Mouse (Mus musculus) hindbrain, embryonic 11.5 days (tissue): ENCODE results near the gene Alox15. TPM values are rescaled to one million over a fixed set of nuclear protein-coding genes. Genes with fewer than 3 reads are reported as not detected.
A peak's percentile ranks its signal among the peaks of the same experiment; 100 is the strongest.
"Not testable (repeated sequence)": the region's sequence is repeated elsewhere in the genome, so short reads cannot be mapped to it uniquely, and the experiment has no call there.

Source experiments
- ATAC-seq: fragments of 200-750 bp; cut with Nextera tagmentation; 2 replicates; pipeline ENCODE4 v1.8.0; 2017; ENCODE audit warnings: mild to moderate bottlenecking, moderate TSS enrichment, moderate library complexity; ENCODE audit not compliant: low FRiP score
- DNase-seq: peaks from one replicate; pipeline ENCODE4 v3.0.0-alpha.2; 2015; ENCODE audit warnings: low spot score
- H3K27ac ChIP-seq: fragments of 300-500 bp; sonication (generic); 2 replicates; pipeline ENCODE4 v1.5.1; 2014; ENCODE audit warnings: mild to moderate bottlenecking, low read depth, low read length
- H3K27me3 ChIP-seq: fragments of 300-500 bp; sonication (generic); 2 replicates; pipeline ENCODE4 v1.6.1; 2014; ENCODE audit warnings: mild to moderate bottlenecking, low read length, moderate library complexity, mixed read lengths; ENCODE audit not compliant: control insufficient read depth, insufficient read depth
- H3K36me3 ChIP-seq: fragments of 300-500 bp; sonication (generic); 2 replicates; pipeline ENCODE4 v1.6.1; 2014; ENCODE audit warnings: mild to moderate bottlenecking, low read length, moderate library complexity, mixed read lengths; ENCODE audit not compliant: control insufficient read depth, insufficient read depth
- H3K4me1 ChIP-seq: fragments of 300-500 bp; sonication (generic); replicated peaks from 2 replicates; pipeline ENCODE4 v1.6.1; 2014; ENCODE audit warnings: low read length, mixed read lengths; ENCODE audit not compliant: control insufficient read depth, insufficient read depth
- H3K4me2 ChIP-seq: fragments of 300-500 bp; sonication (generic); replicated peaks from 2 replicates; pipeline ENCODE4 v1.6.1; 2014; ENCODE audit warnings: mild to moderate bottlenecking, low read depth, low read length
- H3K4me3 ChIP-seq: fragments of 300-500 bp; sonication (generic); 2 replicates; pipeline ENCODE4 v1.5.1; 2014; ENCODE audit warnings: low read depth, low read length
- H3K9ac ChIP-seq: fragments of 300-500 bp; sonication (generic); 2 replicates; pipeline ENCODE4 v1.6.1; 2014; ENCODE audit warnings: low read depth, low read length
- H3K9me3 ChIP-seq: fragments of 300-500 bp; sonication (generic); 2 replicates; pipeline ENCODE4 v1.6.1; 2016; ENCODE audit warnings: low read length; ENCODE audit not compliant: control insufficient read depth
- WGBS: fragments of 180-500 bp; shearing (Covaris S2); extraction: QIAGEN DNeasy Blood & Tissue Kit; methylation state at CpG from one replicate; pipeline ENCODE4 v1.1.7; 2014; 5-methylcytosine and 5-hydroxymethylcytosine counted together
- polyA plus RNA-seq: library from polyadenylated mRNA; unstranded; fragments of >200 nt; fragmentation: Nextera tagmentation; extraction: Ambion mirVana; gene quantifications from 2 replicates; pipeline ENCODE4 v1.2.1, GENCODE M21; 2014

Alox15 gene
- polyA plus RNA-seq, 1 experiment from 2014 or later = not detected

DNA sequence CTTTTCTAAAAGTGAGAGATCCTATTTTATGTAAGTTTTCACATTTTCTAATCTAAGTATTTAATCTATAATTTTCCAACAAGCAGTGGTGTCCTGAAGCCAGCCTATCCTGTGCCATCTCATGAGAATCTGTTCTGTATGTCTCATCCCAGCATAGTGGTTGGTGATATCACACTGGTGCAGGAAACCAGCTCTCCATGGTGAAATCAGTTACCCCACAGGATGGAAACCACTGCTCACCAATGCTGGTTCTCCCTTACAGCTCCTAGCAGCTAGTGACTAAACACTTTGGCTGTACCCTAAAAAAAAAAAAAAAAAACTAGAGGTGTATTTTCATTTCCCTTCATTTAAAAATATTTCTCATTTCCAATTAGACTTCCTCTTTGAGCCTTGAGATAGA is 20.6 kb upstream of the Alox15 start:
- H3K27ac ChIP-seq = no peak overlapping the region
- no peak for ATAC-seq
- H3K9ac ChIP-seq = no peak overlapping the region
- no peak for DNase-seq
- no peaks in the 10 kb centered on the region for H3K36me3 ChIP-seq
- no peaks in the 10 kb centered on the region for H3K4me1 ChIP-seq
- no peak overlapping the region for H3K4me2 ChIP-seq
- H3K4me3 ChIP-seq = no peak overlapping the region
- H3K27me3 ChIP-seq = no peaks in the 10 kb centered on the region
- no peaks in the 10 kb centered on the region for H3K9me3 ChIP-seq

DNA sequence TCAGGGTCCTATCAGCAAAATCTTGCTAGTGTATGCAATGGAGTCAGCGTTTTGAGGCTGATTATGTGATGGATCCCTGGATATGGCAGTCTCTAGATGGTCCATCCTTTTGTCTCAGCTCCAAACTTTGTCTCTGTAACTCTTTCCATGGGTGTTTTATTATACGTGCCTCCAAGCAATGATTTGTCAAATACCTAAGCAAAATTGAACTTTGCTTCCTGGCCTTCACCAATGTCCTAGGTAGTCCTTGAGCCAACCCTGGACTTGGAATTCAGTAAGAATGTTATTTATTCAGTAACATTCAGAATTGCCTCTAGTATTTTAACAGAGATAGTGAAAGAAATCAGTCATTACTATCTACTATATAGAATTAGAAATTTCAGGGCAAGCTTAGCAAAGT is 16.8 kb upstream of the Alox15 start:
- not testable (repeated sequence) for H3K27me3 ChIP-seq, ATAC-seq, H3K36me3 ChIP-seq, H3K9ac ChIP-seq, H3K9me3 ChIP-seq, H3K4me1 ChIP-seq, DNase-seq, H3K4me3 ChIP-seq, H3K27ac ChIP-seq, H3K4me2 ChIP-seq
- 76% methylated on average over 2 of the region's 2 CpGs for WGBS

DNA sequence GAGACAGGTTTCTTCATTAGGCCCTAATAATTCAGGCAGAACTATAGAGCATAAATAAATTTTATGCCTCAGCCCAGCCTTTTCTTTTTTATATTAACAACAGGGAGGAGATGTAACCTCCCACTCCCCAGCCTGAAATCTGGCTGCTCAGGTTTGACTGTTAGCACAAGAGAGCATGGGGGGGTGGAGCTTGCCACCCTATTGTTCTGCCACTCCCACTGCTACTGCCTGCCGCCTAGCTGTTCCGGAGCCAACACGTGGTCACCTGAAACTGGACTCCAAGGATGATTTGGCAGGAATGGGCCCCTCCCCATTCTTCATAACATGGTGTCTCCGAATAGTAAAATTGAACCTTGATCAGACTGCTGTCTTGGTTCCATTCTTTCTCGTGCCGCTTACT is 15.9 kb upstream of the Alox15 start:
- H3K27ac ChIP-seq, H3K36me3 ChIP-seq, H3K4me1 ChIP-seq, H3K4me2 ChIP-seq, H3K4me3 ChIP-seq, ATAC-seq, H3K9ac ChIP-seq, H3K9me3 ChIP-seq, DNase-seq, H3K27me3 ChIP-seq: not testable (repeated sequence)
- WGBS = 92% methylated on average over 6 of the region's 6 CpGs

DNA sequence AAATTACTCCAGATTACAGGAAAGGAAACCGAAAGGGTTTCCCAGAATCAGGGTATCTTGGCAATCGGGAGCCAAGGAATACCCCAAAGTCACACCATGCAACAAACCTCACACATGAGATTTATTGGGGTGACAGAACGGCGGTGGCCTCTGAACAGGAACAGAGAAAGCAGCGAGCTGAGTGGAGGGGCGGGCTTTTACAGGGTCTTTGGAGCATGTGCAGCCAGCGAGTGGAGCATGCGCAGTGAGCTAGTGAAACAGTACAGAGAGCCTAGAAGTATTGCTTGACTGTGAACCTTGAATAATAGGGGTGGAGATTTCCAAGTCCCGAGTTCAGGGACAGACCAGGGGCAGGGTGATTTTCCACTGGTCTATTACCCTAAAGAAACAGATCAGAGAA is 3.2 kb downstream of the Alox15 start:
- ATAC-seq (no peak), DNase-seq (no peak)
- Histone ChIP-seq H3K27me3 (peaks cover 21% of the 10 kb centered on the region), H3K4me3 (no peak overlapping the region), H3K9me3 (no peaks in the 10 kb centered on the region), H3K9ac (no peak overlapping the region), H3K4me2 (no peak overlapping the region), H3K27ac (no peak overlapping the region), H3K36me3 (no peaks in the 10 kb centered on the region), H3K4me1 (no peaks in the 10 kb centered on the region)
- WGBS = 92% methylated on average over 9 of the region's 9 CpGs

DNA sequence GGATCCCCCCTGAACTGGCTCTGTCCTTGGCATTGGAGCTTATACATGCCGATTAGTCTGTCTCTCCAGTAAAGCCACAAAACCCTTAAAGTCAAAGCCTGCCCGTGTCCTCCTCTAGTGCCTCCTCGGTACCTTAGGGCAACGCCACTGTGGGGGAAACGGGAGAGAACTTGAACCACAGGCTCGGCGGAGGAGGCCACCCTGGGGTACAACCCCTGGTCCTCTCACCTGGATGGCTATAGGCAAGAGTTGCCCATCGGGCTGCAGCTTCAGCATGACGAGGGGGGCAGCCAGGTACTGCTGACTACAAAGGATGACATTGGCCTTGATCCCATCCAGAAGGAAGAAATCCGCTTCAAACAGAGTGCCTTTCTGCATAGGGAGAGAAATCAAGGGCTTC is 4.0 kb downstream of the Alox15 start:
- Histone ChIP-seq H3K9ac (no peak overlapping the region), H3K9me3 (no peaks in the 10 kb centered on the region), H3K36me3 (no peaks in the 10 kb centered on the region), H3K4me1 (no peaks in the 10 kb centered on the region), H3K4me2 (no peak overlapping the region), H3K27me3 (peaks cover 21% of the 10 kb centered on the region), H3K27ac (no peak overlapping the region), H3K4me3 (no peak overlapping the region)
- 84% methylated on average over 10 of the region's 10 CpGs for WGBS
- DNase-seq = no peak
- no peak for ATAC-seq

DNA sequence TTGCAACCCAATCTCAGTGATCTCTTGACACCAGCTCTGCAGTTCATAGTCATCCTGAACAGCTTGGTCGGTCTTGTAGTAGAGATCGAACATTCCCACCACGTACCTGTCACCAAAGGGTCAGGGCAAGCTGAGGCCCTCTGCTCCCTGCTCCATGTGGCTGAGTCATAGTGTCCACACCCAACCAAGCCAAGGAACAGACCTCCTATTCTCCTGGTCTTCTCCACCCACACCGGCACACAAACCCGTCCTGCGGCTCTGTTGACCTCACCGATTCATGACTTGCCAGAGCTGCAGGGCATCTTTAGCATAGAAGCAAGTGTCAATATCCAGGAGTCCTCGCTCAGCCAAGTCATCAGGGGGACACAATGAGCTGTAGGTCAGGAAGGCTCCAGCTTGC is 6.3 kb downstream of the Alox15 start:
- Histone ChIP-seq H3K4me1 (no peaks in the 10 kb centered on the region), H3K4me2 (no peak overlapping the region), H3K9me3 (no peaks in the 10 kb centered on the region), H3K27ac (no peak overlapping the region), H3K36me3 (no peaks in the 10 kb centered on the region), H3K9ac (no peak overlapping the region), H3K4me3 (no peak overlapping the region), H3K27me3 (peaks cover 6% of the 10 kb centered on the region)
- WGBS = 94% methylated on average over 8 of the region's 8 CpGs
- no peak for DNase-seq
- no peak for ATAC-seq

DNA sequence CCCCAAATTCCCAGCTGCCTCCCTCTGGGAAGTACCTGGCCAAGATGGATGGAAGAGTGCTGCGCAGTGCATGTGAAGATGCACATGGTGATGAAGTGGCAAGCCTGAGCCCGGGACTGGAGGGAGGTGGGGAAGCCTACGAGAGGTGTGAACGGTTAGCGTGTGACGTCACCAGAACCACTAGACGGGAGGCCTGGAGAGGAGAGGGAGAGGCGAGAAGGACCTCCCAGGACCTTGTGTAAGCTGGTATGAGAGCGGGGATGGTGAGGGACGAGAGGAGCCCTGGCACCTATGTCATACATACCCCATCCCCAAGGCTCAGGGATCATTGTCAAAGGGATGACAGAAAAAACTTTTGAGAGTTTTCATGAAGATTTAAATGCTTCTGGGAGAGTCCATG is 6.8 kb downstream of the Alox15 start:
- WGBS = 82% methylated on average over 10 of the region's 10 CpGs
- no peak for ATAC-seq

DNA sequence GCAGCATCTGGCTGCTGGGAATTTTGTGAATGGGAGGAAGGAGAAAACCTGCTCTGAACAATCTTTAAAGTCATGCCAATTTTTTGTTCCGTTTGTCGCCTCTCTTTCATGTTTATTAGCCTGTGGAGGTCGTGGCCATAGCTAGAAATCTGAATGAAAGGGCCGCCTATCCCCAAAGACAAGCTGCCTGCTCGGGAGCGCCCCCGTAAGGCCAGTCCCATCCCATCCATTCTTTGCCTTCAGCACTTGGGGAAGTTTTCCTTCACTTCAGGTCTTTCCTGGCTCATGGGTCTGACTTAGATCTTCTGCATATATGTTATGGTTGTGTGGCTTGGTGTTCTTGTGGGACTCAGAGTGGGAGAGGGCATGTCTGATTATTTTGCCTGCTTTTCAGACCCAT is 12.3 kb downstream of the Alox15 start:
- H3K4me2 ChIP-seq = no peak overlapping the region
- H3K4me3 ChIP-seq = no peak overlapping the region
- no peaks in the 10 kb centered on the region for H3K9me3 ChIP-seq
- WGBS = 28% methylated on average over 7 of the region's 7 CpGs
- DNase-seq (no peak), ATAC-seq (no peak)
- no peak overlapping the region for H3K27ac ChIP-seq
- no peaks in the 10 kb centered on the region for H3K36me3 ChIP-seq
- no peak overlapping the region for H3K9ac ChIP-seq
- no peaks in the 10 kb centered on the region for H3K4me1 ChIP-seq
- H3K27me3 ChIP-seq = no peaks in the 10 kb centered on the region

More for the DNA sequence above, 6.8 kb downstream of the Alox15 start:
- Histone ChIP-seq H3K9ac (no peak overlapping the region), H3K27ac (no peak overlapping the region), H3K36me3 (no peaks in the 10 kb centered on the region), H3K4me2 (no peak overlapping the region), H3K27me3 (peaks cover 1% of the 10 kb centered on the region; the same call in 1 of the 2 replicates), H3K9me3 (no peaks in the 10 kb centered on the region), H3K4me1 (no peaks in the 10 kb centered on the region), H3K4me3 (no peak overlapping the region)
- DNase-seq = no peak

DNA sequence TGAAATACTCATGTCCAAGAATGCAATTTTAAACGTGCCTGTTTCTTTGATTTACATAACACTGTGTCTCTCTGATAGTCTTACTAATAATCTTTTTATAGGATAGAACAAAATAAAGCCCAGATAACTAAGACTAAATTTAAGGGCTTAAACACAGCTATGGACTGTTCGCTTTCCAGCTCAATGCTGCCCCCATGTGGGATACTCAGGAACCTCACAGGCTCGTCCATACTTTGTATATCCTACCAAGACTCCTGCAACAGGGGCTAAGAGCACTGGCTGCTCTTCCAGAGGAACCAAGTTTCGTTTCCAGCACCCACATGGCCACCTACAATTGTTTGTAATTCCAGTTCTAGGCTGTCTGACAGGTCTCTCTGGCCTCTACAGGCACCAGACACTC is 17.4 kb downstream of the Alox15 start:
- no peak overlapping the region for H3K9ac ChIP-seq
- H3K4me1 ChIP-seq = no peaks in the 10 kb centered on the region
- no peak overlapping the region for H3K4me3 ChIP-seq
- H3K27me3 ChIP-seq = no peaks in the 10 kb centered on the region
- ATAC-seq (no peak), DNase-seq (peak; percentile 71)
- no peaks in the 10 kb centered on the region for H3K36me3 ChIP-seq
- H3K4me2 ChIP-seq = no peak overlapping the region
- H3K9me3 ChIP-seq = no peaks in the 10 kb centered on the region
- H3K27ac ChIP-seq = no peak overlapping the region
- WGBS = 36% methylated on average over 4 of the region's 4 CpGs
